Mouse (Mus musculus) neural tube, embryonic 11.5 days (tissue): Measurements from ENCODE around the gene Tprg. TPM values are rescaled to one million over a fixed set of nuclear protein-coding genes. Genes with fewer than 3 reads are reported as not detected.
A peak's percentile ranks its signal among the peaks of the same experiment; 100 is the strongest.

Source experiments
- ATAC-seq: fragments of 200-750 bp; cut with Nextera tagmentation; 2 replicates; pipeline ENCODE4 v1.8.0; 2017; ENCODE audit warnings: moderate number of reproducible peaks, mild to moderate bottlenecking, moderate TSS enrichment, moderate library complexity; ENCODE audit not compliant: insufficient read depth, low FRiP score, low TSS enrichment
- DNase-seq: peaks from one replicate; pipeline ENCODE4 v3.0.0-alpha.2; 2015; ENCODE audit warnings: low spot score
- H3K27ac ChIP-seq: fragments of 300-500 bp; sonication (generic); 2 replicates; pipeline ENCODE4 v1.5.1; 2014; ENCODE audit warnings: low read depth, mild to moderate bottlenecking, low read length
- H3K27me3 ChIP-seq: fragments of 300-500 bp; sonication (generic); 2 replicates; pipeline ENCODE4 v1.6.1; 2014; ENCODE audit warnings: mild to moderate bottlenecking, low read length, mixed read lengths; ENCODE audit not compliant: control insufficient read depth, insufficient read depth
- H3K36me3 ChIP-seq: fragments of 300-500 bp; sonication (generic); 2 replicates; pipeline ENCODE4 v1.6.1; 2014; ENCODE audit warnings: mild to moderate bottlenecking, low read length, moderate library complexity, mixed read lengths; ENCODE audit not compliant: control insufficient read depth, insufficient read depth
- H3K4me1 ChIP-seq: fragments of 300-500 bp; sonication (generic); 2 replicates; pipeline ENCODE4 v1.6.1; 2014; ENCODE audit warnings: low read length, mixed read lengths; ENCODE audit not compliant: control insufficient read depth, insufficient read depth
- H3K4me2 ChIP-seq: fragments of 300-500 bp; sonication (generic); 2 replicates; pipeline ENCODE4 v1.6.1; 2014; ENCODE audit warnings: low read depth, mild to moderate bottlenecking, moderate library complexity
- H3K4me3 ChIP-seq: fragments of 300-500 bp; sonication (generic); 2 replicates; pipeline ENCODE4 v1.5.1; 2014; ENCODE audit warnings: low read depth, low read length
- H3K9ac ChIP-seq: fragments of 300-500 bp; sonication (generic); 2 replicates; pipeline ENCODE4 v1.6.1; 2014; ENCODE audit warnings: mild to moderate bottlenecking, low read length
- H3K9me3 ChIP-seq: fragments of 300-500 bp; sonication (generic); 2 replicates; pipeline ENCODE4 v1.6.1; 2016; ENCODE audit warnings: low read length; ENCODE audit not compliant: control insufficient read depth
- WGBS: fragments of 180-500 bp; shearing (Covaris S2); extraction: QIAGEN DNeasy Blood & Tissue Kit; methylation state at CpG from one replicate; pipeline ENCODE4 v1.1.7; 2014; 5-methylcytosine and 5-hydroxymethylcytosine counted together
- polyA plus RNA-seq: library from polyadenylated mRNA; unstranded; fragments of >200 nt; fragmentation: Nextera tagmentation; extraction: Ambion mirVana; gene quantifications from 2 replicates; pipeline ENCODE4 v1.2.1, GENCODE M21; 2014

Gene Tprg
- polyA plus RNA-seq, 1 experiment from 2014 or later, result not detected

DNA sequence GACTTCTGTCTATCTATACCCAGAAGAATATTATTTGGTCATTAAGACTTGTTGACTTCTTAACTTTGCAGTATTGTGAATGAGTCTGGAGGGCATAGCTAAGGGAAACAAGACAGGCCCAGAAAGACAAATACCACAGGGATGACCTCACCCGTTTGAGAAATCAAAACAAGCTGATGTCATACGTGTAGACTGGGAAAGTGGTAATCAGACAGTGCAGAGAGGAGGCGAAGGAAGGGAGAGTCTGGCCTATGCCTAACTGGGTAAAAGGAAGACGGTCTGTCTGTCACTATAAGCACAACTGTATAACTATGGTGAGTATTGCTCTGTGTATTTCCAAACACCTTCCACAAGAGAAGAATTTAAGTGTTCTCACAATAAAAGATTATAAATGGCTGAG lies 23.7 kb upstream of the Tprg start:
- H3K36me3 ChIP-seq, result no peaks in the 10 kb centered on the region
- H3K4me3 ChIP-seq, result no peak overlapping the region
- H3K27me3 ChIP-seq, result no peaks in the 10 kb centered on the region
- no peaks in the 10 kb centered on the region for H3K9me3 ChIP-seq
- H3K4me2 ChIP-seq, result no peak overlapping the region
- ATAC-seq, result 0 out of 2 replicates have a peak, but pooled peaks have one; percentile 11
- 80% methylated on average over 4 of the region's 4 CpGs for WGBS
- H3K9ac ChIP-seq, result no peak overlapping the region
- no peak overlapping the region for H3K27ac ChIP-seq
- H3K4me1 ChIP-seq, result no peaks in the 10 kb centered on the region
- no peak for DNase-seq

GRCm38 (mm10) chr16:25263520-25264149 lies 23.0 kb upstream of the Tprg start:
- H3K27me3 ChIP-seq, result no peaks in the 10 kb centered on the region
- H3K9ac ChIP-seq, result no peak overlapping the region
- no peak overlapping the region for H3K27ac ChIP-seq
- no peaks in the 10 kb centered on the region for H3K36me3 ChIP-seq
- no peaks in the 10 kb centered on the region for H3K4me1 ChIP-seq
- H3K4me3 ChIP-seq, result no peak overlapping the region
- peak; percentile 85 for DNase-seq
- 43% methylated on average over 9 of the region's 9 CpGs for WGBS
- peak; percentile 46; the same call in 1 of the 2 replicates for ATAC-seq
- no peaks in the 10 kb centered on the region for H3K9me3 ChIP-seq
- no peak overlapping the region for H3K4me2 ChIP-seq

DNA sequence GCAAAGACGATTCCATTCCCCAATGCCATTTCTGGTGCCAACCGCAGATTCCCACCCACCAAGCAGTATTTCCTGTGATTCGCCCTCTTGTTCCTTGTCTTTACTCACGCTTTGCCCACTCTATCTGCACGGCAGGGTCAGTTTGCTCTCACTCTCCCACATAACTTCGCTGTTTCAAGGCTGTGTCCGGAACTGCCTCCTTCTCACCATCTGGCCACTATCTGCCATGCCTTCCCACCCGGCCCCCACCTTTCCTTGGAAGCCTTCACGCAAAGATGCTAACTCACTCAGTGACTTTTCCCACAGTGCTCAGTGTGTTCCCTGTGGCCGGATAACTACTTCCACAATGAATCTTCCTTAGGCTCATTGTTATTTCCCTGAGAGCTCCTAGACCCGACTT lies 21.4 kb upstream of the Tprg start:
- no peak overlapping the region for H3K4me2 ChIP-seq
- no peaks in the 10 kb centered on the region for H3K9me3 ChIP-seq
- H3K4me3 ChIP-seq, result no peak overlapping the region
- 71% methylated on average over 11 of the region's 11 CpGs for WGBS
- no peaks in the 10 kb centered on the region for H3K4me1 ChIP-seq
- DNase-seq (no peak), ATAC-seq (no peak)
- H3K36me3 ChIP-seq, result no peaks in the 10 kb centered on the region
- H3K9ac ChIP-seq, result no peak overlapping the region
- H3K27me3 ChIP-seq, result no peaks in the 10 kb centered on the region
- H3K27ac ChIP-seq, result no peak overlapping the region

DNA sequence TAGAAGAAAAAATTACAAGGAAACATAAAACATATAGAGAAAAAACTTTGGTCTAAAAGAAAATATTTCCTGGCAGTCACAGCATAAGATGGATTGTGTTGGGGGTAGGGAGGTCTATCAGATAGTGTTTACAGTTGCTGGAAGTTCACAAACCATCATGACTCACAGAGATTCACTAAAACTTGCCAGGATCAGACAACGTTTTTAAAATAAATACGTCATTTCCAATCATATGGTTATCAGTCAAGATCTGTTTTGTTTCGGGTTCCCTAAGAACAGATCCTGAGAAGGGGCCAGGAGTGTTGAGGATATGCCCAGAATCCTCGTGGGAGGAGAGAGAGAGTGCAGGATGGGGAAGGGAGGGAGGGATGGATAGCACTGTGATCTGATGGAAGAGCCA lies 18.3 kb upstream of the Tprg start:
- H3K4me3 ChIP-seq, result no peak overlapping the region
- no peak overlapping the region for H3K27ac ChIP-seq
- H3K9ac ChIP-seq, result no peak overlapping the region
- H3K36me3 ChIP-seq, result no peaks in the 10 kb centered on the region
- no peaks in the 10 kb centered on the region for H3K4me1 ChIP-seq
- ATAC-seq (no peak), DNase-seq (no peak)
- no peak overlapping the region for H3K4me2 ChIP-seq
- no peaks in the 10 kb centered on the region for H3K27me3 ChIP-seq
- 75% methylated on average over 4 of the region's 4 CpGs for WGBS
- no peaks in the 10 kb centered on the region for H3K9me3 ChIP-seq

DNA sequence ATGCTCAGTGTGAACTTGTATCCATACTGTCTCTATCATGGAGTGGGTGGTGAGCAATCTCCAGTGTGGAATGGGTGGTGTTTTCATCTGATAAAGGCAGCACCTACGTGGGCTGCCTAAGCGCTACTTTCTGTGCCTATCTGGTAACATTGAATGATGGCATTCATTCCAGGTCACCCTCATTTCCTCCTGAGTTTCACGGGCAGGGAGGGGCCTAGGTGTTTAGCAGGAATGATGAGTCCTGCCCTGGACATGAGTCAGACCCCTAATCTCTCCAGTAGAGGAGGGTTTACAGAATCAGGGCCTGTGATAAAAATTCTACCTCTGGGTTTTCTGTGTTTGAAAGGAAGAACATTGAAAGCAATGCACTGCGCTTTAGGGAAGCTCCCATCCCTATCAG lies 4.1 kb upstream of the Tprg start:
- WGBS, result 80% methylated on average over 4 of the region's 4 CpGs
- no peak for ATAC-seq

DNA sequence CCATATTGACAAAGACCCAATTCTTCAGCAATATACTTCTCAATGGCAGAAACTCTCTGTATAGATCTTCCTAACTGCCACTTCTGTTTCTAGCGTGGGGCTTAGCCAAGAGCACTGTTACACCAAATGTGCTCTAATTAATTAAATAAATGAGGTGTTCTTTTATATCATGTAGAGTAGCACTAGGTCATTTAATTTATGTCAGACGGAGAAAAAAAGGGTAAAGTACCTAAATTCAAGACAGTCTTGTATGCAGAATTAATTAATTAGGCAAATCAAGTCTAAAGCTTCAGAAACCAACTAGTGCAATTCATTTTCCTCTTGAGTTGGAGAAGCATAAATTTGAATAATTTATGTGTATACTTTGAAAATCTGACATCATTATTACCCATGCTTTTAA lies 7.1 kb downstream of the Tprg start:
- Histone ChIP-seq H3K27me3 (no peaks in the 10 kb centered on the region), H3K4me2 (no peak overlapping the region), H3K9me3 (no peaks in the 10 kb centered on the region), H3K4me1 (no peaks in the 10 kb centered on the region), H3K36me3 (no peaks in the 10 kb centered on the region), H3K4me3 (no peak overlapping the region), H3K9ac (no peak overlapping the region), H3K27ac (no peak overlapping the region)
- DNase-seq, result no peak
- ATAC-seq, result no peak
- WGBS, result 88% methylated on average over 2 of the region's 2 CpGs

More for the DNA sequence above, 4.1 kb upstream of the Tprg start:
- Histone ChIP-seq H3K4me2 (no peak overlapping the region), H3K27ac (no peak overlapping the region), H3K27me3 (no peaks in the 10 kb centered on the region), H3K9ac (no peak overlapping the region), H3K36me3 (no peaks in the 10 kb centered on the region), H3K4me3 (no peak overlapping the region), H3K4me1 (no peaks in the 10 kb centered on the region), H3K9me3 (no peaks in the 10 kb centered on the region)
- DNase-seq, result no peak

DNA sequence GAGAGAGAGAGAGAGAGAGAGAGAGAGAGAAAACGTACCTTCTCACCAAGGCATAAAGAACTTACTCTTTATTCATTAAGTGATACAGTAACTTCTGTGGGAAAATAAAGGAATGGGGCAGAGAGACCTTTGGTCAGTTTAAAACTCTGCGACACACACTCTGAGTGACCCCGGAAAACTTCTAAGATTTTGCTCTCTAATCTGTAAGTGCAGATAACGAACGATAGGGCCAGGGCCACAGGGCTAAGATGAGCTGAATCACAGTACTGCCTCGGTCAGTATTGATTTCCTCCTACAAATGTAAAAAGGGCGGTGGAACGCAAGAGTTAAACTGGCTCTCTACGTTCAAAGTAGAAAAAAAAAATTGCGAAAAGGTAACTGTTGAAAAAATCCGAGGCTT lies 8.9 kb downstream of the Tprg start:
- DNase-seq (no peak), ATAC-seq (no peak)
- Histone ChIP-seq H3K4me2 (no peak overlapping the region), H3K27ac (no peak overlapping the region), H3K36me3 (no peaks in the 10 kb centered on the region), H3K9me3 (no peaks in the 10 kb centered on the region), H3K4me3 (no peak overlapping the region), H3K9ac (no peak overlapping the region), H3K27me3 (no peaks in the 10 kb centered on the region), H3K4me1 (no peaks in the 10 kb centered on the region)
- WGBS, result 92% methylated on average over 11 of the region's 11 CpGs

GRCm38 (mm10) chr16:25296746-25297145 lies 10.1 kb downstream of the Tprg start:
- no peak overlapping the region for H3K4me3 ChIP-seq

GRCm38 (mm10) chr16:25298204-25298603 lies 11.6 kb downstream of the Tprg start:
- no peak overlapping the region for H3K4me2 ChIP-seq
- no peak overlapping the region for H3K4me3 ChIP-seq
- no peak overlapping the region for H3K9ac ChIP-seq
- DNase-seq (no peak), ATAC-seq (no peak)
- no peaks in the 10 kb centered on the region for H3K4me1 ChIP-seq
- 88% methylated on average over 1 of the region's 1 CpGs for whole genome bisulfite sequencing
- no peaks in the 10 kb centered on the region for H3K36me3 ChIP-seq
- H3K9me3 ChIP-seq, result no peaks in the 10 kb centered on the region
- no peak overlapping the region for H3K27ac ChIP-seq
- H3K27me3 ChIP-seq, result no peaks in the 10 kb centered on the region

More at GRCm38 (mm10) chr16:25296746-25297145, 10.1 kb downstream of the Tprg start:
- Histone ChIP-seq H3K9me3 (no peaks in the 10 kb centered on the region), H3K9ac (no peak overlapping the region), H3K4me2 (no peak overlapping the region), H3K36me3 (no peaks in the 10 kb centered on the region), H3K4me1 (no peaks in the 10 kb centered on the region), H3K27me3 (no peaks in the 10 kb centered on the region), H3K27ac (no peak overlapping the region)
- DNase-seq, result no peak
- 90% methylated on average over 5 of the region's 5 CpGs for WGBS
- ATAC-seq, result no peak
